Mouse (Mus musculus): Measurements from ENCODE around the gene Mau2. TPM values are rescaled to one million over a fixed set of nuclear protein-coding genes. Genes with fewer than 3 reads are reported as not detected.
"Not testable (repeated sequence)": the region's sequence is repeated elsewhere in the genome, so short reads cannot be mapped to it uniquely, and the experiment has no call there.

Gene Mau2
- polyA plus RNA-seq, 1 experiment from 2014 or later: 23.0 TPM

- 0 out of 2 replicates have a peak, but pooled peaks cover 3% of the 10 kb centered on the region for H3K27me3 ChIP-seq
- ATAC-seq (ENCODE audit: insufficient read depth): peak; percentile 71
- H3K27ac ChIP-seq (replicated peaks): no peak within 1 kb of the TSS
- 11% methylated on average over 22 of the region's 27 CpGs for WGBS (ENCODE audit: insufficient replicate concordance)
- H3K4me2 ChIP-seq: peak within 1 kb of the TSS; percentile 65
- H3K4me1 ChIP-seq (replicated peaks): peaks cover 14% of the 10 kb centered on the region
- H3K4me3 ChIP-seq (replicated peaks): peak within 1 kb of the TSS; percentile 29
- peaks cover 28% of the 10 kb centered on the region for H3K36me3 ChIP-seq (replicated peaks)
- no peak within 1 kb of the TSS for H3K9ac ChIP-seq
- no peaks in the 10 kb centered on the region for H3K9me3 ChIP-seq (replicated peaks)
Observed at GRCm38 (mm10) chr8:70072441-70073069, 30.0 kb upstream of the Mau2 start, which contains the start of gene Tm6sf2. TSS of gene Tm6sf2 (plus strand) at chr8:70072924.

GRCm38 (mm10) chr8:70071836-70072440 lies 29.4 kb upstream of the Mau2 start:
- 0 out of 2 replicates have a peak overlapping the region, but pooled peaks have one; percentile 65 for H3K4me2 ChIP-seq
- H3K27me3 ChIP-seq: 0 out of 2 replicates have a peak, but pooled peaks cover 3% of the 10 kb centered on the region
- no peak for ATAC-seq (ENCODE audit: insufficient read depth)
- no peak overlapping the region for H3K27ac ChIP-seq (replicated peaks)
- no peaks in the 10 kb centered on the region for H3K9me3 ChIP-seq (replicated peaks)
- H3K4me3 ChIP-seq (replicated peaks): no peak overlapping the region
- no peak overlapping the region for H3K9ac ChIP-seq
- 74% methylated on average over 2 of the region's 2 CpGs for WGBS (ENCODE audit: insufficient replicate concordance)
- peaks cover 34% of the 10 kb centered on the region for H3K36me3 ChIP-seq (replicated peaks)
- peaks cover 14% of the 10 kb centered on the region for H3K4me1 ChIP-seq (replicated peaks)

DNA sequence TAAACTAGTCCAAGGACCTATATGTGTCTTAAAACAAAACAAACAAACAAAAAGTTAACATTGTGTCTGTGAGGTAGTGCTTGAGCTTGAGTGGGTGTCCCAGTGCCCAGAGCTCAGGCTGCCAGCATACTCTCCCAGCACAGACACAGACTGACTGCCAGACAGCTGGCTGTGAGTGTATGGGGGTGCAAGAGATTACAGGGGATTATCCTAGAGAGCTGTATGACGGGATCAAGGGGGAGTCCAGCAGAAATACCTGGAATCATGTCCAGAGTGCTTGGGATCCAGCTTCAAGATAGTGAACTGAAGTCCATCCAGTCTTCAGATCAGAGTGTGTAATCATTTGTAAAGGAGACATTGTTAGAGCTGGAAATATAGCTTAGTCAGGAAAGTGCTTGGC lies 15.2 kb upstream of the Mau2 start:
- peaks cover 86% of the 10 kb centered on the region for H3K36me3 ChIP-seq (replicated peaks)

GRCm38 (mm10) chr8:70050434-70050833 lies 7.9 kb upstream of the Mau2 start:
- not testable (repeated sequence) for H3K27me3 ChIP-seq; H3K4me1 ChIP-seq (replicated peaks); H3K4me2 ChIP-seq; H3K27ac ChIP-seq (replicated peaks); H3K9ac ChIP-seq; H3K9me3 ChIP-seq (replicated peaks); H3K4me3 ChIP-seq (replicated peaks); ATAC-seq (ENCODE audit: insufficient read depth)
- WGBS (ENCODE audit: insufficient replicate concordance): 78% methylated on average over 5 of the region's 5 CpGs
- peaks cover 61% of the 10 kb centered on the region for H3K36me3 ChIP-seq (replicated peaks)

More for the DNA sequence above, 15.2 kb upstream of the Mau2 start:
- WGBS (ENCODE audit: insufficient replicate concordance): 72% methylated on average over 1 of the region's 1 CpGs
- Histone ChIP-seq H3K27ac (replicated peaks) (no peak overlapping the region), H3K9me3 (replicated peaks) (no peaks in the 10 kb centered on the region), H3K27me3 (no peaks in the 10 kb centered on the region), H3K4me2 (no peak overlapping the region), H3K4me3 (replicated peaks) (no peak overlapping the region), H3K9ac (no peak overlapping the region), H3K4me1 (replicated peaks) (no peaks in the 10 kb centered on the region)
- no peak for ATAC-seq (ENCODE audit: insufficient read depth)

DNA sequence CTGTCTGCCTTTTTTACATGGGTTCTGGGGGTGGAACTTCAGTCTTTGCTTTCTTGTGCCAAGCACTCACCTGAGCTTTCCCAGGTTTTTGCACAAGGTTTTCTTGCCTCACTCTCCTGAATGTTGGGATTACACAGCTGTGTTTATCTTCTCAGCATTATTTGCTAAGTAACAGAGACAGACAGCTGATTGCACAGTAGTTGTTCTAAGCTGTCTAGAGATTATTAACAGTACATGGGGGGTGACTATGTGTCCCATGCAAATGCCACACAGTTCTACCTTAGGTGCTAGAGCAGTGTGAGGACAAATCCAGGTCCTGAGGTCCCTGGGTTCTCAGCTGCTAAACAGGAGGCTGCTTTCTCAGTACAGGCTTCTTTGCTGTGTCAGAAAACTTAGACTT lies 7.1 kb upstream of the Mau2 start:
- Histone ChIP-seq H3K27me3 (no peaks in the 10 kb centered on the region), H3K9me3 (replicated peaks) (no peaks in the 10 kb centered on the region), H3K9ac (no peak overlapping the region), H3K4me2 (no peak overlapping the region), H3K36me3 (replicated peaks) (peaks cover 54% of the 10 kb centered on the region), H3K4me1 (replicated peaks) (peaks cover under 1% of the 10 kb centered on the region; the same call in 1 of the 2 replicates), H3K27ac (replicated peaks) (no peak overlapping the region), H3K4me3 (replicated peaks) (no peak overlapping the region)
- no peak for ATAC-seq (ENCODE audit: insufficient read depth)

GRCm38 (mm10) chr8:70043996-70044395 lies 1.5 kb upstream of the Mau2 start:
- H3K4me3 ChIP-seq (replicated peaks): peak overlapping the region; percentile 99
- peaks cover 16% of the 10 kb centered on the region; the same call in 1 of the 2 replicates for H3K36me3 ChIP-seq (replicated peaks)
- 71% methylated on average over 5 of the region's 5 CpGs for WGBS (ENCODE audit: insufficient replicate concordance)
- no peaks in the 10 kb centered on the region for H3K9me3 ChIP-seq (replicated peaks)
- H3K27ac ChIP-seq (replicated peaks): no peak overlapping the region
- ATAC-seq (ENCODE audit: insufficient read depth): no peak
- peaks cover 46% of the 10 kb centered on the region for H3K4me1 ChIP-seq (replicated peaks)
- no peaks in the 10 kb centered on the region for H3K27me3 ChIP-seq
- H3K4me2 ChIP-seq: peak overlapping the region; percentile 94
- H3K9ac ChIP-seq: peak overlapping the region; percentile 97; the same call in 1 of the 2 replicates

DNA sequence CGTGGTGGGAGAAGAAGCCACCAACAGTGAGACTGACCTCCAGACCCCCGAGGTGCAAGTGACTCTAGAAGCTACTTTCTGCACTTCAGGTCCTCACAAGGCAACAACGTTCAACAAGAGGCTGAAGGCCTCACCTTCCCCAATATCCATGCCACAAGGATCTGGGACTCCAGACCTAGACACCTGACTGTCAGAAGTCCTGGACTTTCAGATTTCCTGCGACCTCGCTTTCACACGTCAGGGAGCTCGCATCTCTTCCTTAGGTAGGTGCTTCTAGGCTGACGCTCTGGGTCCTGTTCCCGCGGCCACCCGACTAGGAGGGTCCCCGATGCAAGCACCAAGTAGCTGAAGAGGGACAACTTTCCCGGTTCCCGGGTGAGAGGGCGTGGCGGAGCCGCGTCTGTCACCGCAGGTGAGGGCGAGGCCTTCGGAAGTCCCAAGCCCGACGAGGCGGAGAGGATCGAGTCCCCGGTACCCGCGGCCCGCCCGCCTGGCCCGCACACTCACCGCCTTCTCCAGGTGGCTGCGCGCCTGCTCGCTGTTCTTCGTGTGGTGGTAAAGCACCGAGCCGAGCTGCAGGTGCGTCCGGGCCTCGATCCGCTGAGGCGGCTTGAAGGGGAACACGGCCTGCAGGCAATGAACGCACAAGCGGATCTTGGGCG lies 518 bp downstream of the Mau2 start:
- Histone ChIP-seq H3K36me3 (replicated peaks) (peaks cover 13% of the 10 kb centered on the region; the same call in 1 of the 2 replicates), H3K27me3 (no peaks in the 10 kb centered on the region), H3K9me3 (replicated peaks) (no peaks in the 10 kb centered on the region), H3K27ac (replicated peaks) (peak overlapping the region; percentile 89), H3K4me3 (replicated peaks) (peak overlapping the region; percentile 99), H3K9ac (peak overlapping the region; percentile 97), H3K4me1 (replicated peaks) (peaks cover 65% of the 10 kb centered on the region), H3K4me2 (peak overlapping the region; percentile 94)
- peak; percentile 47 for ATAC-seq (ENCODE audit: insufficient read depth)
- under 1% methylated on average over 47 of the region's 47 CpGs for WGBS (ENCODE audit: insufficient replicate concordance)

GRCm38 (mm10) chr8:70037994-70038393 lies 4.5 kb downstream of the Mau2 start:
- Histone ChIP-seq H3K4me3 (replicated peaks) (no peak overlapping the region), H3K9ac (no peak overlapping the region), H3K4me1 (replicated peaks) (peaks cover 56% of the 10 kb centered on the region), H3K27ac (replicated peaks) (peak overlapping the region; percentile 81), H3K36me3 (replicated peaks) (peaks cover 37% of the 10 kb centered on the region), H3K27me3 (no peaks in the 10 kb centered on the region), H3K9me3 (replicated peaks) (no peaks in the 10 kb centered on the region), H3K4me2 (peak overlapping the region; percentile 45)
- WGBS (ENCODE audit: insufficient replicate concordance): 49% methylated on average over 1 of the region's 1 CpGs
- ATAC-seq (ENCODE audit: insufficient read depth): peak; percentile 40

- 88% methylated on average over 1 of the region's 1 CpGs for WGBS (ENCODE audit: insufficient replicate concordance)
- H3K4me2 ChIP-seq: no peak overlapping the region
Observed at GRCm38 (mm10) chr8:70030255-70030654, 12.3 kb downstream of the Mau2 start.

DNA sequence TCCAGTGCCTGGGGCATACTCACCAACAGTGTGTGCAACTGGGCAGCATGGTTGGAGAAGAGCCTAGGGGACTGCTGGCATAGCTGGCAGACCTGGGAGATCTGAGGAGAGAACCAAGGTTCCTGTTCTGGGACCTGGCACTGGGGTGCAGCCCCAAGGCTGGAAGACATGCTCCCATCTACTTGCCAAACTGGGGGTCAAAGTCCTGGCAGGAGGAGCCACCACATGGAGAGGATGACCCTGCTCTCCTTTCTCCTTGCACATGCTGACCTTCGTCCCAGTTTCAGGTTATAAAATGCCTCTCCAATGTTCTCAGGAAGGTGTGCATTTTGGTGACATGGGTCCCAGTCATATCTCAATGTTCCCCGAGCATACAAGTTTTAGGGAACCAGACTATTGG lies 16.4 kb downstream of the Mau2 start:
- H3K4me1 ChIP-seq (replicated peaks): 0 out of 2 replicates have a peak, but pooled peaks cover 2% of the 10 kb centered on the region
- 79% methylated on average over 2 of the region's 2 CpGs for WGBS (ENCODE audit: insufficient replicate concordance)
- H3K4me2 ChIP-seq: no peak overlapping the region
- no peak overlapping the region for H3K4me3 ChIP-seq (replicated peaks)
- no peaks in the 10 kb centered on the region for H3K9me3 ChIP-seq (replicated peaks)
- no peaks in the 10 kb centered on the region for H3K27me3 ChIP-seq
- H3K27ac ChIP-seq (replicated peaks): no peak overlapping the region
- no peak for ATAC-seq (ENCODE audit: insufficient read depth)
- H3K36me3 ChIP-seq (replicated peaks): peaks cover 100% of the 10 kb centered on the region
- no peak overlapping the region for H3K9ac ChIP-seq

More at GRCm38 (mm10) chr8:70030255-70030654, 12.3 kb downstream of the Mau2 start:
- peaks cover 85% of the 10 kb centered on the region for H3K36me3 ChIP-seq (replicated peaks)
- H3K4me1 ChIP-seq (replicated peaks): 0 out of 2 replicates have a peak, but pooled peaks cover 2% of the 10 kb centered on the region
- no peaks in the 10 kb centered on the region for H3K27me3 ChIP-seq
- H3K9ac ChIP-seq: no peak overlapping the region
- ATAC-seq (ENCODE audit: insufficient read depth): no peak
- H3K27ac ChIP-seq (replicated peaks): no peak overlapping the region
- no peak overlapping the region for H3K4me3 ChIP-seq (replicated peaks)
- H3K9me3 ChIP-seq (replicated peaks): no peaks in the 10 kb centered on the region

- Histone ChIP-seq H3K9ac (no peak overlapping the region), H3K36me3 (replicated peaks) (peaks cover 100% of the 10 kb centered on the region), H3K4me1 (replicated peaks) (0 out of 2 replicates have a peak, but pooled peaks cover 2% of the 10 kb centered on the region), H3K27ac (replicated peaks) (no peak overlapping the region), H3K4me2 (no peak overlapping the region), H3K4me3 (replicated peaks) (no peak overlapping the region), H3K27me3 (no peaks in the 10 kb centered on the region), H3K9me3 (replicated peaks) (no peaks in the 10 kb centered on the region)
- 68% methylated on average over 8 of the region's 8 CpGs for WGBS (ENCODE audit: insufficient replicate concordance)
- no peak for ATAC-seq (ENCODE audit: insufficient read depth)
Observed at GRCm38 (mm10) chr8:70023596-70023995, 18.9 kb downstream of the Mau2 start.

Measured in liver, embryonic 15.5 days (tissue).